Mouse (Mus musculus) left cerebral cortex, postnatal 14 days (tissue): ENCODE measurements around the gene Ctu1. TPM values are rescaled to one million over a fixed set of nuclear protein-coding genes. Genes with fewer than 3 reads are reported as not detected.
"Not testable (repeated sequence)": the region's sequence is repeated elsewhere in the genome, so short reads cannot be mapped to it uniquely, and the experiment has no call there.

Experiments
- DNase-seq, 2 experiments: peaks; one replicate each; pipeline ENCODE4 v3.0.0; 2021 to 2022; ENCODE audit warnings: low spot score in 2 of 2, mixed read lengths in 1 of 2
- intact Hi-C: fragments of 180-260 bp; cut with DNase I; formaldehyde crosslinking; loops from one replicate; pipeline ENCODE4 v1.15.1; 2025
- total RNA-seq, 2 experiments: library from RNA; stranded (reverse); gene quantifications; 2 replicates each; pipeline ENCODE4 v1.2.3; 2021

Gene Ctu1
- total RNA-seq, 2 experiments from 2014 or later = 8.2 to 8.9 TPM

DNA sequence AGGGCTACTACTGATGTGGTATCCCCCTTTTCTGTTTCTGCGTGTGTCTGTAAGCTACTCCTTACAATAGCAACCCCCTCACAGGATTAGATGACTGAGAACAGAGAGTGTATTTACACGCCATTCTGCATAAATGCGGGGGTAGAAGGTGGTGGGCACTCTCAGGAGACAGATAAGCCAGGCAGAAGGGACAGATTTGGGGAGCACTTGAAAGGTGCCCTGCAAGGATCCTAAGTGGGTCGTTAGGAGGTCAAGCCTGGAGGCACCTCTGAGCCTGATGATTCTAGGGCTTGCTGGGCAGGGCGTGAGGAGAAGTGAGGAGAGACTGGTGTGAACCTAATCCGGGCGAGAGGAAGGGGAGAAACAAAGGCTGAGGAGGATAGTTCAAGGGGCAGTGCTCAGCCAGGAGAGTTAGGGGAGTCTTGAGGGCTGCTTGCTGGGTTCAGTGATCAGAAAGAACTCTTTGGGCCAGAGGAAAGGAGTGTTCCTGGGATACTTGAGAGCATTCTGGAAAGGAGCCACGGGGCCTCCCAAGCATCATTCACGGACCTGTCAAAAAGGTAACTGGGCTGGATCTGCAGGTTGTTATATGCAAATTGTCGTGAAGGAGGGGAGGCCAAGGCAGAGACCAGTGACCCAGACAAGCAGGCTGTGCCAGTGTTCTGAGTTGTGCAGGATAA lies 905 bp downstream of the Ctu1 start:
- intact Hi-C loops = no loop called here
- DNase-seq = peak in 1 of 2 experiments; percentile 25

GRCm38 (mm10) chr7:43675091-43675490 lies 3.3 kb downstream of the Ctu1 start:
- intact Hi-C loops = loop anchor here (5.0 kb wide), 1 partner anchor 88 kb away; no protein-coding TSS in a partner anchor
- DNase-seq = no peak

DNA sequence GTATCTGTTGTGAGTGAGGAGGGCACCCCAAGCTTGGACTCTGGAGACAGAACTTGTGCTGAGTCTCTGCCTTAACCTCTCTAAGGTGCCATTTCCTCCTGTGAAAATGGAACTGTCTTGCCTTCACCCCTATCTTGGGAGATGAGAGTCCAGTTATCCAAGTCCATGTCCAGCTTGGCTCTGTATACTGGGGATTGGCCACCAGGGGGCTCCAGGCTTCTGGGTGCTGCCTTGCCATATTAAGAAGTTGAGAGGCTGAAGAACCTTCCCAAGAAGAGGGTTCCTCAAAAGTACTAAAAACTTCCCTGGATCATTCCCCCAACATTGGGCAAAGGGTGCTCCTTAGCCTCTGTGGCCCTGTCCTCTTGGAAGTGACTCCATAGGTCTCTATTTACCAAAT lies 6.7 kb downstream of the Ctu1 start:
- peak; percentile 32 to 40 for DNase-seq
- intact Hi-C loops = loop anchor here (5.0 kb wide), 1 partner anchor 91 kb away; no protein-coding TSS in a partner anchor

- peak; percentile 81 to 87 for DNase-seq
- intact Hi-C loops = loop anchor here (2.0 to 5.0 kb wide), 2 partner anchors 101 to 214 kb away; partner anchors contain the start of gene Klk10
These were observed 9.1 kb downstream of the Ctu1 start for GRCm38 (mm10) chr7:43680960-43681359.

- not testable (repeated sequence) for DNase-seq
- intact Hi-C loops = loop anchor here (5.0 kb wide), 1 partner anchor 100 kb away; the partner anchor contains the start of gene Klk10
These were observed 10.7 kb downstream of the Ctu1 start for GRCm38 (mm10) chr7:43682511-43682910.

GRCm38 (mm10) chr7:43685088-43685487 lies 13.3 kb downstream of the Ctu1 start:
- DNase-seq = no peak
- intact Hi-C loops = no loop called here

DNA sequence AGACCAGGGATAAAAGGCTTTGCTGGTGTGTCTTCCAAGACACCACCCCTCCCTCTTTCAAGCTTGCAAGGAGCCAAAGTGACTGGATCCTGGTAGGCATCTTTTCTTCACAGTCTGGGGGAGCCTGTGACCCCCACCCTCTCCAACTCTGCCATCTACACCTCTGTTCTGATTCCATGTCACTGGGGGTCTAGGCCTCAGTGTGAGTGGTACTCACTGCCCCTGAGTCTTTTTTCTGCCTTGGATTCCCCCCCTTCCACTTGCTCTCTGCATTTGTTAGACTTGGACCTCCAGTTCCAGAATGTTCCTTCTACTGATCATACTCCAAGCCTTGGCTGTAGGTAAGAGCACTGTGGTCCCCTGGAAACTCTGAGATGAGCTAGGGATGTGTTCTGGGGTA lies 18.3 kb downstream of the Ctu1 start, which contains the start of gene Klk14:
Gene Klk14, plus strand, starts transcription at position 301 of the 400 bp plus-strand sequence.
- intact Hi-C loops = loop anchor here (10.0 kb wide), 1 partner anchor 45 kb away; no protein-coding TSS in a partner anchor
- no peak for DNase-seq

DNA sequence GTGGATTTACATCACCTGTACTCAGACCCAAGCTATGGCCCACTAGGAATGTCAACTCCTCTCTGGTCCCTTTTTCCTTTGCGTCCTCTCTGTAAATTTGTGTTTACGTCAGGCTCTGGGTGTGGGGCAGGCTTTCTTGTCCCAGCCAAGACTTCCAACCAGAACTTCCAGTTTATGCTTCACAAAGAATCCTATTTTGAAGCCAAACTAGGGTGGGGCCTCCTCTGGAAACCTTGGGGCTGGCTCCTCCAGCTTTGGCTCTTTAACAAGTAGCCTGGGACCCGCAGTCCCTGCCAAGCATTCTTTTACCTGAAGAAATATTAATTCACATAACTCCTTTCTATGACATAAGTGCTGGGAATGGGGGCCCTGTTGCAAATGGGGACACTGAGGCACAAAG lies 38.2 kb downstream of the Ctu1 start:
- intact Hi-C loops = loop anchor here (10.0 kb wide), 1 partner anchor 55 kb away; no protein-coding TSS in a partner anchor
- DNase-seq = no peak

- intact Hi-C loops = loop anchor here (10.0 kb wide), 1 partner anchor 57 kb away; no protein-coding TSS in a partner anchor
- no peak for DNase-seq
These were observed 40.5 kb downstream of the Ctu1 start, which contains the start of gene Klk13 for GRCm38 (mm10) chr7:43712267-43712666. Gene Klk13 (plus strand): TSS chr7:43712567.

GRCm38 (mm10) chr7:43712917-43713316 lies 41.1 kb downstream of the Ctu1 start:
- no peak for DNase-seq
- intact Hi-C loops = loop anchor here (10.0 kb wide), 1 partner anchor 58 kb away; no protein-coding TSS in a partner anchor

- DNase-seq = no peak
- intact Hi-C loops = loop anchor here (10.0 kb wide), 1 partner anchor 59 kb away; no protein-coding TSS in a partner anchor
These were observed 42.0 kb downstream of the Ctu1 start for GRCm38 (mm10) chr7:43713741-43714351.

Other genes starting within 250 kb of the Ctu1 start
- not detected for gene Lim2, start 244.3 kb upstream of the Ctu1 start, total RNA-seq
- not detected for gene Nkg7, start 234.9 kb upstream of the Ctu1 start, total RNA-seq
- gene Cldnd2, start 231.2 kb upstream of the Ctu1 start, total RNA-seq = not detected
- 10 to 100 TPM; 51.9 to 52.6 TPM for gene Etfb, start 227.9 kb upstream of the Ctu1 start, total RNA-seq
- 1 to 10 TPM in 1 of 2 experiments, under 1 TPM in 1; 0.86 to 2.0 TPM for gene Gm45233, start 227.9 kb upstream of the Ctu1 start, total RNA-seq
- gene Vsig10l, start 208.9 kb upstream of the Ctu1 start, total RNA-seq = 1 to 10 TPM; 3.3 to 4.6 TPM
- 10 to 100 TPM; 42.7 to 46.3 TPM for gene Iglon5, start 181.9 kb upstream of the Ctu1 start, total RNA-seq
- not detected for gene 4931406B18Rik, start 166.1 kb upstream of the Ctu1 start, total RNA-seq
- 1 to 10 TPM; 5.7 to 6.1 TPM for gene Cd33, start 127.6 kb upstream of the Ctu1 start, total RNA-seq
- 1 to 10 TPM; 4.9 TPM for gene Zfp658, start 109.8 kb upstream of the Ctu1 start, total RNA-seq
- 10 to 100 TPM; 17.6 to 21.3 TPM for gene Zfp719, start 92.4 kb upstream of the Ctu1 start, total RNA-seq
- gene Zfp819, start 64.8 kb upstream of the Ctu1 start, total RNA-seq = under 1 TPM; 0.17 to 0.20 TPM
- under 1 TPM in 1 of 2 experiments, not detected in 1; 0.18 TPM for gene Ceacam18, start 37.3 kb upstream of the Ctu1 start, total RNA-seq
- 1 to 10 TPM; 1.2 to 1.5 TPM for gene Siglece, start 11.9 kb upstream of the Ctu1 start, total RNA-seq
- not detected for gene Klk14, start 18.4 kb downstream of the Ctu1 start, total RNA-seq
- not detected for gene Klk13, start 40.6 kb downstream of the Ctu1 start, total RNA-seq
- gene Klk12, start 96.9 kb downstream of the Ctu1 start, total RNA-seq = not detected
- not detected for gene Klk11, start 102.6 kb downstream of the Ctu1 start, total RNA-seq
- under 1 TPM in 1 of 2 experiments, not detected in 1; 0.40 TPM for gene Klk10, start 109.0 kb downstream of the Ctu1 start, total RNA-seq
- gene Klk9, start 119.9 kb downstream of the Ctu1 start, total RNA-seq = not detected
- gene Klk8, start 125.6 kb downstream of the Ctu1 start, total RNA-seq = 1 to 10 TPM; 3.3 to 5.5 TPM
- gene Klk7, start 139.3 kb downstream of the Ctu1 start, total RNA-seq = not detected
- gene Klk6, start 152.5 kb downstream of the Ctu1 start, total RNA-seq = not detected
- gene Klk5, start 170.0 kb downstream of the Ctu1 start, total RNA-seq = not detected
- gene Klk4, start 209.1 kb downstream of the Ctu1 start, total RNA-seq = not detected